Mouse (Mus musculus): ENCODE data around the gene Sestd1. TPM values are rescaled to one million over a fixed set of nuclear protein-coding genes. Genes with fewer than 3 reads are reported as not detected.
A peak's percentile ranks its signal among the peaks of the same experiment; 100 is the strongest.

Gene Sestd1
- polyA plus RNA-seq, 1 experiment, result 19.1 TPM

DNA sequence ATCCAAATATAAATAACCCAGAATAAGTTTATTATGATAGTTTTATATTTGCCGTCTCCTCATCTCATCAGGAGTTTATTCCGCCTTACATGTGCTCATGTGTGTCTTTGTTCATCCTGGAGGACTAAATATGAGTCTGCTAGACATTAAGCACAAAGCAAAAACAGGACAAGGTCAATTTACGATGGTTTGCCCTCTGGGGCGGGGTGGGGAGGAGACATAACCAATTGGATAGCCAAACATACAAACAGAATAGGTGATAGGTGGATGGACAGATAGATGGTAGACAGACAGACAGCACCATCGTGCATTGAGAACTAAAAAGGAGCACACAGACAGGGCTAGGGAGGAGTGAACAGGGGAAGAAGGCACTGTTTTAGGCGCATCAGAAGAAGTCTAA lies 106.6 kb downstream of the Sestd1 start:
- DNase-seq (ENCODE audit: low spot score), result no peak

DNA sequence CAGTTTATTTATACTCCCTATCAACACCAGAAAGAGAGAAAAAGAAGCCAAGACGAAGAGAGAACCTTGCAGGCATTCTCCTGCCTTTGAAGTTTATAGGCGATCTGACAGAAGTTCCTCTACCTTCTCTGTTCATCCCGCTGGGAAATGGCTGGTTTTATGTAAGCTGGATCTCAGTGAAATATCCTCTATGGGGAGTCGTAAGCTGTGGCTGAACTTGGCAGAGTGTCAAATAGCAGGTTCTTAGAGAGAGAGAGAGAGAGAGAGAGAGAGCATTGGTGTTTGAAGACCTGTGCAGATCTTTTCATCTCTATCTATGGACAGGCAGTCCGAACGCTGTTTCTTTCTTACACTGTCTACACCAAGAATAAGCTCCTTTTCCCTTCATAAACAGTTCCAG lies 107.0 kb downstream of the Sestd1 start:
- no peak for DNase-seq (ENCODE audit: low spot score)

GRCm38 (mm10) chr2:77172241-77172671 lies 108.1 kb downstream of the Sestd1 start:
- DNase-seq (ENCODE audit: low spot score), result no peak

GRCm38 (mm10) chr2:77171444-77172240 lies 108.8 kb downstream of the Sestd1 start:
- no peak for DNase-seq (ENCODE audit: low spot score)

GRCm38 (mm10) chr2:77170633-77171105 lies 109.7 kb downstream of the Sestd1 start, which contains the start of gene Ccdc141:
Ccdc141 (minus strand) TSS chr2:77170636.
- DNase-seq (ENCODE audit: low spot score), result no peak

DNA sequence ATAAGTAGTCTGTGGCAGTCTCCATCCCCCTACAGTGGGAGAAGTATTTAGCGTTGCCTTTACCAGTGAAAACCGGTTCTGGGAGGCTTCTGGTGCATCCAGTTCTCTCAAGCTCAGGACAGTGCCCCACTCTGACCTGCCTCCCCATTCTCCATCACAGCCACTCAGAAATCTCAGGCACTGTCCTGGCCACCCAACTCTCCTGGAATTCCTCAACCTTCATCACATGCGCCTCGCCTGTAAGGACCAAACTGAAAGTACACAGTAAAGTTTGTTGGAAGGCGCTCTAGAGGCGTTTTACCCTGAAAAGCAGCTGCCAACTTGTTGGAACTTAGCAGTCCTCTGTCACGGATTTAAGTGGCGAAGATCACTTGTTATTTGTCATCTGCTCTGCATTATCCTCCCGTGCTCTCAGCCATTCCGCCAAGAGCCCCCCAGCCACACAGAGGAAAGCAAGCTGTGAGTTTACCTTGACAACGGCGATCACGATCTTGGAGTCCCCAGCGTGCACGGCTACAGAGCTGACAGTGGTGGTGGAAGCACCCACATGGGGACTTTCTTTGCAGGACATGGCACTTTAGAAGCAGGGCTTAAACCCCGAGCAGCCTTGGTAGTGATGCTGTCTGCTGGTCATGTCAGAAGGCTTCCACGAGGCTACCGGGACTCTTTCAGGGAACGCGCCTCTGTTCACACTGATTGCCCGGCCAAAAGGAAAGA lies 110.3 kb downstream of the Sestd1 start:
- peak; percentile 30 for DNase-seq (ENCODE audit: low spot score)

DNA sequence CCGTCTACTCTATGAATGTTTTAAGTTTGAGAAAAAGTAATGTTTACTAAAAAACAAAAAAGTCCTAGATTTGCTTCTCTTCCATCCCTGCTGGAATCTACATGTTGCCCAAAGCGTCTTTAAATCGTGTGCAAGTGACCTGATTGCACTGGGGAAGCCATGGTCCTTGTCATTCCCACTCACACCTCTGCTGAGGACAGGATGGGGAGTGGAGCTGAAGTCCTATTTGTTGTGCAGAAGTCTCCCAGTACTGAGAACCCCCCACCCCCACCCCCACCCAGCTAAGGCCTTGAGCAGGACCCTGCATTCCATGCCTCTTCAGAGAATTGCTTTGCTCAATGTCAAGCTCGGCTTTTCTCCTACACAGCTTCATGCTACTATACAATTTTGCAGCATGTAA lies 111.2 kb downstream of the Sestd1 start:
- no peak for DNase-seq (ENCODE audit: low spot score)

- DNase-seq (ENCODE audit: low spot score), result no peak
These were observed 111.6 kb downstream of the Sestd1 start for GRCm38 (mm10) chr2:77168781-77169180.

DNA sequence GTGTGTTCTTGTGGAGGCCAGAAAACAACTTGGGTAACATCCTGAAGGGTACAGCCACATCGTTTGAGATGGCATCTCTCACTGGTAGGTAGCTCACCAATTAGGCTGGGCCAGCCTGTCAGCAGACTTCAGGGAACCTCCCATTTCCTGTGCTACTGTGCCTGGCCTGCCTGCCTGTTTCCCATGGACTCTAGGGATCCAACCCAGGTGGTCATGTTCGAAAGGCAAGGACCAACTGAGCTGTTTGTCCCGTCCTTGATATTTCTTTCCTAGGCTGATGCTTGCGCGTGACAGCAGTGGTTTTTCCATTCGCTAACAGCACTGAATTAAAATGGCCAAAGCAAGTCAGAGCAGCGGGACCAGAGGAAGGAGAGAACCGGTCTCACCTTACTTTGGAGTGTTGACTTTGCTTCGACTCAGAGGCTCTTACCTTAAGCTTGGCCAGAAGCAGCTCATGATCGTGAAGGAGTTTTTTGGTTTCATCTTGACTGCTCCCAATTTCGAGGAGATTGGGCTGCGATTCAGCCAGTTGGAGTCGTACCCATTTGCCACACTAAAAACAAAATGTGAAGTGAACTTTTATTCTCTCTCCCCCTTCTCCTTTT lies 112.2 kb downstream of the Sestd1 start:
- no peak for DNase-seq (ENCODE audit: low spot score)

DNA sequence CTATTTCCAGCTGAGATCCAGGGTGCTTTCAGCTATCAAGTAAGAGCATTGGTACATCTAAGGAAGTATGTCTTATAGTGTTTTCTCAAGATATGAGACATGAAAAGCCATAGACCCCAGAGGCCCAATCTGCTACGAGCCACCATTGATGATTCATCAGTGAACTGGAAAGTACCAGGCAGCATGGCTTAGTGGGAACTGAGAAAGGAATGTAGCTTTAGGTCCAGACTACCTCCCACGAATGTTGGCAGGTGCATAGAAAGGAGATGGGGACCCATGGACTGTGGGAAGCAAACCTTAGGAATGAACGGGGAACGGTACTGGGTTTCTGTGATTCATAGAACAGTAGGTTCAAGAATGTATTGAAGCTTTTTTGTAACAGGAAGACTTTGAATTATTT lies 114.0 kb downstream of the Sestd1 start:
- no peak for DNase-seq (ENCODE audit: low spot score)

DNA sequence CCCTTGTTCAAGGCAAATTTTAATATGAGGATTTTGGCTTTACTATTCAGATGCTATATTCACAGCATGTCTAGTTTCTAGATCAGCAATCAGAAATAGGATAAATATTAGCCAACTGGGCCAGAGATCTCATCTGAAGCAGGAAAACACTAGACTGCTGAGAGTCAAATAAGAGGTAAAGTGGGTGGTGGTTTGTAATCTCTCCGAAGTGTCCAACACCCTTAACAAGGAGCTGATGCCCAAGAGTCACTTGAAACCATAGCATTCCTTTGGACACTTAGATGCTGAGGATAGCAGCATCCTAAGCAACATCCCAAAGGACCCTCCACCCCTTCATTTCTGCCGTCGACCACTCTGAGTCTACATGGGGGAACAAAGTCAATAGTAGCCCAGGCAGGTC lies 115.7 kb downstream of the Sestd1 start:
- no peak for DNase-seq (ENCODE audit: low spot score)

DNA sequence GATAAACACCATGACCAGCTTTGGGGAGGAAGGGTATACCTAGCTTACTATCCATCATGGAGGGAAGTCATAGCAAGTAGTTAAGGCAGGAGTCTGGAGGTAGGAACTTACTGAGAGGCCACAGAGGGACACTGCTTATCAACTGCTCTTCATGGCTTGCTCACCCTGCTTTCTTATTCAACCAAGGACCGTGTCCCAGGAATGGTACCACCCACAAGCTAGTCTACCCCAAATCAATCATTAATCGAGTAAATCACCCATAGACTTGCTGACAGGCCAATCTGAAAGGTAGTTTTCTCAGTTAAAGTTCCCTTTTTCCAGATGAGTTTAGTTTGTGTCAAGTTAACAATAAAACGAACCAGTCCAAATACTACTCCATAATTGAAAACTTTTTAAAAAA lies 117.0 kb downstream of the Sestd1 start:
- DNase-seq (ENCODE audit: low spot score), result no peak

- no peak for DNase-seq (ENCODE audit: low spot score)
These were observed 118.3 kb downstream of the Sestd1 start for GRCm38 (mm10) chr2:77162135-77162534.

DNA sequence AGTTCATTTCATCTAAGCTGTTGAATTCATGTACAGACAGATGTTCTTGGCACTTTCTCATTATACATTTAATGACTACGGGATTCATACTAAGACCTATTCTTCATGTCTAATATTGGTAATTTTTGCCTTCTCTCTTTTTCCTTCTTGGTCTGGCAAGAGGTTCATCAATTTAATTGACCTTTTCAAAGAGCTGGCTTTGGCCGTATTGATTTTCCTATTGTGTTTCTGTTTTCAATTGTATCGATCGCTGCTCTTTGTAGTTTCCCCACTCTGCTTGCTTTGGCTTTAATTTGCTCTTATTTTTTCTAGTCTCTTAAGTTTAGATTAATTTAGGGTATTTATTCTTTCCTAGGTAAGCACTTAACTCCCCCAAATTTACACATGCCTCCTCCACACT lies 122.8 kb downstream of the Sestd1 start:
- DNase-seq (ENCODE audit: low spot score), result no peak

DNA sequence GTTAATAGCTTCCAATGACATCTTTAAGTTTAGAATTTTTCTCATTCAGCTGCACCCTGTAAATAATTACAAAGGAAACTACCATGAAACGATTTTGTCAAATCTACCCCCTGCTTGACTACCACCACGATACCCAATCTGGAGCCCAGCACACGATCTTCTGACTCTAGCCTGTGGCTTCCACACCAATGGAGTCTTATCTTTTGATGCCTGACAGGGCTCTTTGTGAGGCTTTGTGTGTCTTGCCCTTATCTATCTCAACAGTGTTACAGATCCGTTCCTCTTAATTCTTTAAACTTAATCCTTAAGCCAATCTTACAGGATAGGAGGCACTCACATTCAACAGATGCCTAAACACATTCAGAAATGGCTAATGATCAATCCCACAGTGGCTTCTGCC lies 126.3 kb downstream of the Sestd1 start:
- DNase-seq (ENCODE audit: low spot score), result no peak

GRCm38 (mm10) chr2:77151255-77151654 lies 129.1 kb downstream of the Sestd1 start:
- DNase-seq (ENCODE audit: low spot score), result no peak

- DNase-seq (ENCODE audit: low spot score), result no peak
These were observed 130.8 kb downstream of the Sestd1 start for GRCm38 (mm10) chr2:77149576-77149975.

DNA sequence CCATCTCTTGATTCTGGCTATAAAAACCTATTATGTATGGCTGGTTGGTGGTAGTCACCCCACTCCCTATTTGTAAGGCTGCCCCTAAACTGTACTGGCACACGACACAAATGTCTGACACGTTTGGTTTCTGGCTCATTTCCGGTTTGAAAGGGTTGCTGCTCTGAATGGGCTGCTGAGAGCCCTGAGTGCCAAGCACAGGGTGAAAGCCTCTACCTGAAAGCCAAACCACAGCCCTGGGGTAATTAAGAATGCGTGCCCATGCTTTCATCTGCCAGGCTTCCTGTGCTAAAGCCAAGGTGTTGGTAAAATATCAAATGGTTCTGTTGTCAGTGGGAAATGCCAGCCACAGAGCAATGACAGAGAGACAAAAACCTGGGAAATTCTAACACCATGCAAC lies 132.2 kb downstream of the Sestd1 start:
- DNase-seq (ENCODE audit: low spot score), result no peak

GRCm38 (mm10) chr2:77146968-77147367 lies 133.4 kb downstream of the Sestd1 start:
- no peak for DNase-seq (ENCODE audit: low spot score)

DNA sequence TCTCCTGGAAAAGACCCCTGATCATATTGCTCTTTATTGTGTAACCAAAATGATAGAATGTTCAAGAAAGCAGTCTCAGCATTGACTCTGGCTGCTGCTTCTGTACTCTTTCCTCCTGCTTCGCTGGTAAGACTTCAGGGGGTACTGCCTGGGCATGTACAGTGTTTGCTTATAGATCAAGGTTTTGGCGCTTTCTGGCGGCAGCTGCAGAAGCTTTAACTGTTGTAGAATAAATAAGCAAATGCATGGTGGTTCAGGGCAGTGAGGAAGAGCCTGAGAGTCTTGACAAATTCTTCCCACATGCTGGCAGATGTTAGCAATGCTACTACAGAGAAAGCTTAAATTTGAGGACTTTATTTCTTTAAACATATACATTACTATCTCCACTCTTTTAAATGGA lies 134.1 kb downstream of the Sestd1 start:
- DNase-seq (ENCODE audit: low spot score), result no peak

DNA sequence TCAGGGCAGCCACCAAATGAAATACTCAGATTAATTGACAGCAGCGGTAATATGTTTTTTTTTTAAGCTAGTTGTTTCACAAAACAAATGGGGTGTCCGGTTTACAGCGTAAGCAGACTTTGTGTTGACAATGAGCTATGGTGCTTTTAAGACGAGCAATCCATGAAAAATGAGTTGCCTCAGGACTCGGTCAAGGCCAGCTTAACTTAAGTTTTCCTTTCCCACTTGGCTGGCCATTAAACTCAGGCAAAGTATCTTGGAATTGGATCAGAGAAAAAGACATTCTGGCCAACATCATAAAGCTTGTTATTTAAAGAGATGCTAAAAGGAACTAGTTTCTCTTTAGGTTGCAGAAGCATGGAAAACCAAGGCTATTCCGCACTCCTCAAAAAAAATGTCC lies 136.9 kb downstream of the Sestd1 start:
- no peak for DNase-seq (ENCODE audit: low spot score)

- no peak for DNase-seq (ENCODE audit: low spot score)
These were observed 141.5 kb downstream of the Sestd1 start for GRCm38 (mm10) chr2:77138879-77139278.

DNA sequence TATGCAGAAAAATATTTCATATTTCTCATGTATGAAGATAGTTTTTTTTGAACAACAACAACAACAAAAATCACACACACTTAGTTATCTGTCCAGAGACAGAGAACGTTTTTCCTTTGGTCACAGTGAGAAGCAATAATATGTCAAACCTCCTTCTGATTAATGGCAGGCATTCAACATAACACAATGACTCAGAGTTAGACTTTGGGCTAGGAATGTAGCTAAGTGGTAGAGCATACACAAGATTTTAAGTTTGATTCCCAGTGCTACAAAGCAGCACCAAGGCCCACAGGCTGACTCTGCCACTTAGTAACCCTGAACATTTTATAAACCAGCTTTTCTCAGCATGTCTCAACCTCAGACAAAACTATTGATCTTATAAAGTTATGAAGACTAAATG lies 145.5 kb downstream of the Sestd1 start:
- DNase-seq (ENCODE audit: low spot score), result no peak

Measured in urinary bladder, adult 2 months (tissue).